Mouse (Mus musculus) adrenal gland, postnatal 10 days (tissue): ENCODE data around the gene Dus4l. TPM values are rescaled to one million over a fixed set of nuclear protein-coding genes. Genes with fewer than 3 reads are reported as not detected.
"Not testable (repeated sequence)": the region's sequence is repeated elsewhere in the genome, so short reads cannot be mapped to it uniquely, and the experiment has no call there.

Experiments used
- DNase-seq: peaks from one replicate; pipeline ENCODE4 v3.0.0; 2021; ENCODE audit warnings: mixed read lengths
- long read RNA-seq, 2 experiments: library from polyadenylated mRNA; stranded (forward); transcript quantifications; one replicate each; pipeline ENCODE4 v2.0.0; 2021
- total RNA-seq, 2 experiments: library from RNA; stranded (reverse); gene quantifications; 2 replicates each; pipeline ENCODE4 v1.2.3; 2021

Dus4l gene
- total RNA-seq, result 1 to 10 TPM; 7.5 to 9.0 TPM
- long read RNA-seq, experiment 1, partial matches to known transcripts, result 0 of 2 reads
- long read RNA-seq, experiment 1, other reads (novel, unspliced or antisense), result 0 of 2 reads
- long read RNA-seq, experiment 2, partial matches to known transcripts, result 1 of 2 reads
- long read RNA-seq, experiment 2, other reads (novel, unspliced or antisense), result 0 of 2 reads

- DNase-seq, result peak; percentile 98
These were observed at the start of gene Dus4l, which contains the start of gene Cog5 for GRCm38 (mm10) chr12:31654197-31654964. Gene Dus4l, minus strand, starts transcription at chr12:31654826. Gene Cog5, plus strand, starts transcription at chr12:31654869.

GRCm38 (mm10) chr12:31703904-31704303, 49.3 kb upstream of the Dus4l start:
- DNase-seq, result no peak

- DNase-seq, result no peak
These were observed 46.8 kb upstream of the Dus4l start for GRCm38 (mm10) chr12:31701411-31701810.

- no peak for DNase-seq
These were observed 46.2 kb upstream of the Dus4l start for GRCm38 (mm10) chr12:31700623-31701347.

GRCm38 (mm10) chr12:31693278-31693677, 38.7 kb upstream of the Dus4l start:
- no peak for DNase-seq

GRCm38 (mm10) chr12:31686679-31687078, 32.1 kb upstream of the Dus4l start:
- DNase-seq, result no peak

GRCm38 (mm10) chr12:31667187-31667586, 12.6 kb upstream of the Dus4l start:
- no peak for DNase-seq

GRCm38 (mm10) chr12:31665999-31666398, 11.4 kb upstream of the Dus4l start:
- DNase-seq, result no peak

GRCm38 (mm10) chr12:31656841-31657240, 2.2 kb upstream of the Dus4l start:
- no peak for DNase-seq

GRCm38 (mm10) chr12:31654965-31655477, 395 bp upstream of the Dus4l start:
- no peak for DNase-seq

- no peak for DNase-seq
These were observed 1.0 kb downstream of the Dus4l start for GRCm38 (mm10) chr12:31653611-31654010.

- DNase-seq, result no peak
These were observed 19.4 kb downstream of the Dus4l start for GRCm38 (mm10) chr12:31635240-31635607.

- DNase-seq, result peak; percentile 89
These were observed 20.0 kb downstream of the Dus4l start, which contains the start of gene Bcap29 for GRCm38 (mm10) chr12:31634343-31635239. Gene Bcap29, minus strand, starts transcription at chr12:31634658.

GRCm38 (mm10) chr12:31633970-31634342, 20.7 kb downstream of the Dus4l start:
- DNase-seq, result peak; percentile 35

- not testable (repeated sequence) for DNase-seq
These were observed 26.2 kb downstream of the Dus4l start for GRCm38 (mm10) chr12:31628396-31628795.

GRCm38 (mm10) chr12:31625016-31625415, 29.6 kb downstream of the Dus4l start:
- DNase-seq, result no peak

GRCm38 (mm10) chr12:31620106-31620505, 34.5 kb downstream of the Dus4l start:
- DNase-seq, result no peak

- DNase-seq, result no peak
These were observed 41.3 kb downstream of the Dus4l start for GRCm38 (mm10) chr12:31613353-31613752.

GRCm38 (mm10) chr12:31608138-31608537, 46.5 kb downstream of the Dus4l start:
- no peak for DNase-seq

GRCm38 (mm10) chr12:31604894-31605293, 49.7 kb downstream of the Dus4l start:
- no peak for DNase-seq

GRCm38 (mm10) chr12:31603586-31603985, 51.0 kb downstream of the Dus4l start:
- no peak for DNase-seq

- DNase-seq, result no peak
These were observed 60.3 kb downstream of the Dus4l start for GRCm38 (mm10) chr12:31594296-31594695.
